Mouse (Mus musculus): ENCODE measurements around the gene Rab4a. TPM values are rescaled to one million over a fixed set of nuclear protein-coding genes. Genes with fewer than 3 reads are reported as not detected.
A peak's percentile ranks its signal among the peaks of the same experiment; 100 is the strongest.

Gene Rab4a
- 33.2 and 36.2 TPM in 2 replicates for polyA plus RNA-seq (2015; fragmentation: Nextera tagmentation; extraction: Ambion mirVana)

DNA sequence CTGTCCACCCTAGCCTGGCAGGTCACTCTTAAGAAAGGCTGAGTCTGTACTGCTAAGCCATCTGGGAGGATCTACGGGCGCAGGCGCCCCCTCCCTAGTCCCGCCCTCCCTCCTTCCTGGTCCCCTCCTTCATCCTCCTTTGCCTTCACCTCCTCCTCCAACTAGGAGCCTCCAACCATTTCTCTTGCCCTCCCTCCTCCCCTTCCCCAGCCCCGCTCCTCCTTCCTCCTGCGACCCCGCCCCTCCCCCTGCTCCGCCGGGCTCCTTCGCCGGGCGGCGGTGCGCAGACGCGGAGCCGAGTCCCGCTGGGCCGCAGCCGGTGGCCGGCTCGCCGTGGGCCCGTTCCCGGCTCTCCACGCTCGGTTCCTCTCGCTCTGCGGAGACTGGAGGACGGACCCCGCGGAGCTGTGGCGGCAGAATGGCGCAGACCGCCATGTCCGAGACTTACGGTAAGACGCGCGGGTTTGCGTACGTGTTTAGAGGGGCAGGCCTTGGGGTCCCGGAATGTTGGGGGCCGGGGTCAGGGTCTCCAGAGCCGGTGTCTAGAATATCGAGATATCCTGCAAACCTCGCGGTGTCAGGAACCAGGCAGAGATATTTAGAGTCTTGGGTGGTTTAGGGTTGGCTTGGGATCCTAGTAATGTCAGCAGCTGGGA, at the start of gene Rab4a:
Rab4a (plus strand) TSS at position 268 of the 656 bp plus-strand sequence.
- H3K4me2 ChIP-seq, result peak within 1 kb of the TSS; percentile 91
- peaks cover 27% of the 10 kb centered on the region for H3K4me1 ChIP-seq
- H3K4me3 ChIP-seq, result peak within 1 kb of the TSS; percentile 84
- peak within 1 kb of the TSS; percentile 96 for H3K9ac ChIP-seq
- no peaks in the 10 kb centered on the region for H3K27me3 ChIP-seq (replicated peaks)
- peak; percentile 71 for ATAC-seq (ENCODE audit: extremely low read depth, insufficient number of reproducible peaks, low FRiP score, low TSS enrichment)
- H3K27ac ChIP-seq (replicated peaks), result peak within 1 kb of the TSS; percentile 71
- WGBS, result under 1% methylated on average over 45 of the region's 48 CpGs
- H3K9me3 ChIP-seq, result no peaks in the 10 kb centered on the region
- H3K36me3 ChIP-seq, result no peaks in the 10 kb centered on the region

DNA sequence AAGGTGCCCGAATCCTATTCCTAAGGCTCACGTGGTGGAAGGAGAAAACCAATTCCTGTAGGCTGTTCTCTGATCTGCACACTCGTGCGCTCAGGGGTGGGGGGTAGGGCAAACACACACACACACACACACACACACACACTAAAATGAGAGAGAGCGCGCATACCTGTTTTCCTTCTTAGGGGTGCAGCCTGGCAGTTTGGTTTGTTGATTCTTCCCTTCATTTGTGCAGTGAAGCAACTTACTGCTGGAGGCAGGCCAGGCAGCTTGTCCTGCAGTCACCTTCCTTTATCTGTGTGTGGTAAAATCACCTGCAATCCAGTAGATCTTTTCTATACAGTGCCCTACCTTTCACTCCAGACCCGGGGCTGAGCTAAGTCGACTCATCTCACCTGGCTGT, 48.9 kb upstream of the Rab4a start:
- Histone ChIP-seq H3K36me3 (no peaks in the 10 kb centered on the region), H3K9ac (no peak overlapping the region), H3K27me3 (replicated peaks) (no peaks in the 10 kb centered on the region), H3K4me3 (no peak overlapping the region), H3K27ac (replicated peaks) (no peak overlapping the region), H3K4me1 (peaks cover 51% of the 10 kb centered on the region), H3K9me3 (no peaks in the 10 kb centered on the region), H3K4me2 (no peak overlapping the region)
- 74% methylated on average over 8 of the region's 8 CpGs for WGBS
- ATAC-seq (ENCODE audit: extremely low read depth, insufficient number of reproducible peaks, low FRiP score, low TSS enrichment), result no peak

DNA sequence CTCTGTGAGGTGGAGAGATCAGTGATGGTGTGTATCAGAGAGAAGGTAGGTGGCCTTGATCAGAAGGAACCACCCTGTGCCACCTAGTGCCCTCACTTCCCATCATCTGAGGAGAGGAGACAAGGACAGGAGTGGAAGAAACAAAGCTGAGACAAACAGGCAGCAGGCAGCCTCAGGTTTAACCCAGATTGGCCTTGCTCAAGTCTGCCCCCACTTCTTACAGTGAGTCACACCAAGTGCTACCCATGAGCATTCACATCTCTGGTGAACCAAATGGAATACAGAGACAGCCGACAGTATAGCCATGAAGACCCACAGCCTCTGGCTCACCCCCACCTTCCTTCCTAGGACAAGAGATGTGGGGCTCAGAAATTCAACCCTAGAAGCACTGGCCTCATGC, 46.9 kb upstream of the Rab4a start:
- no peak for ATAC-seq (ENCODE audit: extremely low read depth, insufficient number of reproducible peaks, low FRiP score, low TSS enrichment)
- Histone ChIP-seq H3K27me3 (replicated peaks) (no peaks in the 10 kb centered on the region), H3K9me3 (no peaks in the 10 kb centered on the region), H3K4me1 (peaks cover 51% of the 10 kb centered on the region), H3K27ac (replicated peaks) (no peak overlapping the region), H3K4me2 (no peak overlapping the region), H3K36me3 (no peaks in the 10 kb centered on the region), H3K9ac (no peak overlapping the region), H3K4me3 (no peak overlapping the region)
- 60% methylated on average over 1 of the region's 1 CpGs for WGBS

DNA sequence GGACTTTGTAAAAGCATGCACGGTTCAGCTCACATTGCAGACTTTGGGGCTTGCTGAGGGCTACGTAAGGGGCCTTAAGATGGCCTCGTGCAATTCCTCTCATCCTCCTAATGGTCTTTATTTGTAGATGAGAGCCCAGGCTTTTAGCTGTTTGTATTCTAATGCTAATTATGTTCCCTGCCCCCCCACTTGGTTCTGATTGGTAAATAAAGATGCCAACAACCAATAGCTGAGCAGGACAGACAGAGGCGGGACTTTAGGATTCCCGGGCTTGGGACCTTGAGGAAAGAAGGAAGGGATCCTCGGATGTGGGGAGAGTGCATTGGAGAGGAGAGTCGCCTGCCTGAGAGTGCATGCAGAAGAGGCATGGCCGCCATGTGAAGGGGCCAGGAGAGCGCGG, 45.9 kb upstream of the Rab4a start:
- no peak for ATAC-seq (ENCODE audit: extremely low read depth, insufficient number of reproducible peaks, low FRiP score, low TSS enrichment)
- peaks cover 49% of the 10 kb centered on the region for H3K4me1 ChIP-seq
- 0 out of 2 replicates have a peak overlapping the region, but pooled peaks have one; percentile 37 for H3K9ac ChIP-seq
- H3K4me3 ChIP-seq, result peak overlapping the region; percentile 22; the same call in 1 of the 2 replicates
- no peaks in the 10 kb centered on the region for H3K36me3 ChIP-seq
- no peak overlapping the region for H3K27ac ChIP-seq (replicated peaks)
- H3K4me2 ChIP-seq, result peak overlapping the region; percentile 56
- WGBS, result 15% methylated on average over 10 of the region's 10 CpGs
- no peaks in the 10 kb centered on the region for H3K9me3 ChIP-seq
- 0 out of 2 replicates have a peak, but pooled peaks cover 5% of the 10 kb centered on the region for H3K27me3 ChIP-seq (replicated peaks)

DNA sequence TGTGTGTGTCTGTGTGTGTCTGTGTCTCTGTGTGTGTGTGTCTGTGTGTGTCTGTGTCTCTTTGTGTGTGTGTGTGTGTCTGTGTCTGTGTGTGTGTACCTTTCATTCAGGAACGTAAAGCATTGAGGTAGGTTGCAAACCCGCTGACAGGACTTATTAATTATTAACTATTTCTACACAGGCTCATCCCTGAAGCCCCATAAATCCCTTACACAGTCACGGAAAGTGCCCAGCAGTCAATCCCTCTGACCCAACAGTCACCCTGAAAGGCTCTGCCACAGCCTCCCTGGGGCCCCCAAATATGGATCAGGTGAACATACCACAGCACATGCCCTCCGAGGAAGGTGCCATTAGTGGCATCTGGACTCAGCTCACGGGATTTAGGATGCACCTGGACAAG, 45.2 kb upstream of the Rab4a start:
- Histone ChIP-seq H3K9ac (peak overlapping the region; percentile 37), H3K4me3 (no peak overlapping the region), H3K27me3 (replicated peaks) (peaks cover 5% of the 10 kb centered on the region; the same call in 1 of the 2 replicates), H3K4me1 (peaks cover 49% of the 10 kb centered on the region), H3K9me3 (no peaks in the 10 kb centered on the region), H3K4me2 (peak overlapping the region; percentile 56), H3K27ac (replicated peaks) (peak overlapping the region; percentile 78), H3K36me3 (no peaks in the 10 kb centered on the region)
- no peak for ATAC-seq (ENCODE audit: extremely low read depth, insufficient number of reproducible peaks, low FRiP score, low TSS enrichment)
- WGBS, result 69% methylated on average over 5 of the region's 5 CpGs

DNA sequence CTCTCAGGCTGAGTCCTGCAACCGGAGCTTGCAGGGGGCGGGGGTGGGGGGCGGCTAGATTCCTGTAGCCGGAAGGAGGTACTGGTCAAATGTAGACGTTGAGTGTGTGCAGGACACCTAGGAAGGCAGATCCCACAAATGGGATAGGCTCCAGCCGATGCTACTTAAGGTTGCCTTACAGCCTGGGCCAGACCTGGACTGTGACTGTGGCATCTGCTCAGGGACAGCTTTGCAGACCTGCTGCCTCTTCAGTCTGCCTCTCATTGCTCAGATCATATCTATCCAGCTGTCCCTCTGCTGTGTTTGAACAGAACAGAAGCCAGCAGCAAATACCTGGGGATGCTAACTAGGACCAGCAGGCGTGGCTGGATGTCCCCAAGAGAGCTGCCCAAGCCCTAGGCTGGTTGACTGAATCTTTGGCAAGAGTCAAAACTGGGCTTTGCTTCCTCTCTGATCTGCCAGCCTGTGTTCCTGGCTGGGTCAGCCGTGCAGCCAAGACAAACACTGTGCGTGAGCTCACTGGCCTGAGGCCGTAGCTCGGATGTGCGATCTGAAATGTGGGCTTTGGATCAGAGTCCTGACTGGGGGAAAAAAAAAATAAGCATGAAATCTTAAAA, 44.4 kb upstream of the Rab4a start:
- ATAC-seq (ENCODE audit: extremely low read depth, insufficient number of reproducible peaks, low FRiP score, low TSS enrichment), result 0 out of 2 replicates have a peak, but pooled peaks have one; percentile 13
- H3K27ac ChIP-seq (replicated peaks), result peak overlapping the region; percentile 78
- WGBS, result 33% methylated on average over 12 of the region's 12 CpGs

DNA sequence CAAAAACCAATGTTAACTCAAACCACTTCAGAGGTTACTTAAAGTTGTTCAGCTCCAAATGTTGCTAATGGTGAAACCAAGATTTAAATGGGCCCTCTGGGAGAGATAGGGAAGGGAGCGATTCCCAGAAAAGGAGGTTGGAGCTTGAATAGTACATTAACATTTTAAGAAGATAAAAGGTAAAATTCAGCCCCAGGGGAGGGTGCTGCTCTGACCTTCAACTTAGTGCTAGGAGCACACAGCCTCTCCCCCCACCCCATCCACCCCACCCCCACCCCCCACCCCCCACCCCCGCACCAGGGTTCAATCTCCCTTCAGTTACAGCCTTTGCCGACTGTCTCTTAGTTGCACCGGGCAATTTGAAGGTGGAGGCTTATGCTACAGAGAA, 43.9 kb upstream of the Rab4a start:
- no peak for ATAC-seq (ENCODE audit: extremely low read depth, insufficient number of reproducible peaks, low FRiP score, low TSS enrichment)
- Histone ChIP-seq H3K4me1 (peaks cover 49% of the 10 kb centered on the region), H3K36me3 (no peaks in the 10 kb centered on the region), H3K4me2 (no peak overlapping the region), H3K27ac (replicated peaks) (peak overlapping the region; percentile 78), H3K27me3 (replicated peaks) (peaks cover 5% of the 10 kb centered on the region; the same call in 1 of the 2 replicates), H3K4me3 (no peak overlapping the region), H3K9ac (no peak overlapping the region), H3K9me3 (no peaks in the 10 kb centered on the region)
- WGBS, result 31% methylated on average over 4 of the region's 4 CpGs

More for the DNA sequence above, 44.4 kb upstream of the Rab4a start:
- H3K4me3 ChIP-seq, result no peak overlapping the region
- H3K4me2 ChIP-seq, result 0 out of 2 replicates have a peak overlapping the region, but pooled peaks have one; percentile 14
- H3K36me3 ChIP-seq, result no peaks in the 10 kb centered on the region
- H3K9me3 ChIP-seq, result no peaks in the 10 kb centered on the region
- no peak overlapping the region for H3K9ac ChIP-seq
- H3K4me1 ChIP-seq, result peaks cover 49% of the 10 kb centered on the region
- H3K27me3 ChIP-seq (replicated peaks), result peaks cover 5% of the 10 kb centered on the region; the same call in 1 of the 2 replicates

DNA sequence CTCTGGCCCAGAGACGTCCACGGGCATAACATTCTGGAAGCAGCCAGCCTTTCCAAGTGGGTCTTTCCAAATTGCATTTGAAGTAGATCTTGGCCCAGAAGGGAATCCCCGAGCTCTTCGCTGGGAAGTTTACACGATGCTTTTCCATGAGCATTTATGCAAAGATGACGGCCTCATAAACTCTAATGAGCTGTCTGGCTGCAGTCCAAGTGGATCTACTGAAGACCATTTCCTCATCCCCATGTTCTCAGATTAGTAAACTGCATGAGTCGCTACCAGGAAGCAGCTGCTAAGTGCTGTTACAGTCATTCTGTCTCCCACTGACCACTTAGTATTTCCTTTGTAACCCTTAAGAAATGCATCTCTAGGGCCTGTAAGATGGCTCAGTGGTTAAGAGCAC, 42.4 kb upstream of the Rab4a start:
- no peak overlapping the region for H3K9ac ChIP-seq
- H3K27me3 ChIP-seq (replicated peaks), result peaks cover 11% of the 10 kb centered on the region; the same call in 1 of the 2 replicates
- H3K9me3 ChIP-seq, result no peaks in the 10 kb centered on the region
- 48% methylated on average over 7 of the region's 7 CpGs for WGBS
- H3K36me3 ChIP-seq, result no peaks in the 10 kb centered on the region
- H3K27ac ChIP-seq (replicated peaks), result peak overlapping the region; percentile 78
- H3K4me2 ChIP-seq, result no peak overlapping the region
- ATAC-seq (ENCODE audit: extremely low read depth, insufficient number of reproducible peaks, low FRiP score, low TSS enrichment), result no peak
- peaks cover 58% of the 10 kb centered on the region for H3K4me1 ChIP-seq
- no peak overlapping the region for H3K4me3 ChIP-seq

DNA sequence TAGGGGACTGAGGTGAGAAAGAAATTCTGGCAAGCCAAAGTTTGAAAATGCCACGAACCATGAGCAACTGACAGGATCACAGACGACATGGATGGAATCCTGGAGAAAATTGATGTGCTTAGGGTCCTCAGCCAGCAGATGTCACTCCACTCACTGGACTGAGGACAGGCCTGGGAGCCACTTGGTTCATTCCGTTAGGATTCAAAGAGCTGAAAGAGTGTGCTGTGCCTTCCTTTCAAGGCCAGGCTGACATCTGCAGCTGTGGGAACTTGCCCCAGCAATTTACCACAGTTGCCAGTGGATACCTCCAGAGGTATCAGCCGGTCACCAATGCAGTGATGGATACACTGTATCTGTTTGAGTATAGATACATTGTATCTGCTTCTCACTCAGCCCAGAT, 41.1 kb upstream of the Rab4a start:
- WGBS, result 32% methylated on average over 4 of the region's 4 CpGs

DNA sequence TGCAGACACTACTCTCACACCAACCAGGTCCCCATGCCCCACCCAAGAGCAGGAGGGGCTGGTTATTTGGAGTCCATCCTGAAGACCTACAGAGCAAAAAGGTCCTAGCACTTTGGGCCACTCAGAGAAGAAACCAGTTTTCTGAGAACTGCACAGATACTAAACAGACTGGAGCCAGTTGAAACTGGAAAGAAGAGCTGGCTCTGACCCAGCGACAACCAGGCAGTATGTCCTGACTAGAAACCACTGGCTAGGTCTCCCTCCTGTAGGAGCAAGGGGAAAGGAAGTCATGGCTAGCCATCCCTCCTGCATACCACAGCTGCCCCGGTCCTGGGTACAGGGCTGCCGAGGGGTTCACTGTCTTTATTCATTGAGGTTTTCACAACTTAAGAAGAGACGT, 39.3 kb upstream of the Rab4a start:
- WGBS, result 68% methylated on average over 4 of the region's 4 CpGs
- Histone ChIP-seq H3K36me3 (no peaks in the 10 kb centered on the region), H3K9ac (no peak overlapping the region), H3K27me3 (replicated peaks) (peaks cover 14% of the 10 kb centered on the region; the same call in 1 of the 2 replicates), H3K9me3 (no peaks in the 10 kb centered on the region), H3K27ac (replicated peaks) (no peak overlapping the region), H3K4me2 (no peak overlapping the region), H3K4me3 (no peak overlapping the region), H3K4me1 (peaks cover 37% of the 10 kb centered on the region)
- ATAC-seq (ENCODE audit: extremely low read depth, insufficient number of reproducible peaks, low FRiP score, low TSS enrichment), result no peak

More for the DNA sequence above, 41.1 kb upstream of the Rab4a start:
- no peaks in the 10 kb centered on the region for H3K9me3 ChIP-seq
- peaks cover 14% of the 10 kb centered on the region; the same call in 1 of the 2 replicates for H3K27me3 ChIP-seq (replicated peaks)
- H3K4me1 ChIP-seq, result peaks cover 56% of the 10 kb centered on the region
- no peak overlapping the region for H3K27ac ChIP-seq (replicated peaks)
- no peaks in the 10 kb centered on the region for H3K36me3 ChIP-seq
- no peak overlapping the region for H3K4me2 ChIP-seq
- no peak overlapping the region for H3K4me3 ChIP-seq
- no peak overlapping the region for H3K9ac ChIP-seq
- no peak for ATAC-seq (ENCODE audit: extremely low read depth, insufficient number of reproducible peaks, low FRiP score, low TSS enrichment)

DNA sequence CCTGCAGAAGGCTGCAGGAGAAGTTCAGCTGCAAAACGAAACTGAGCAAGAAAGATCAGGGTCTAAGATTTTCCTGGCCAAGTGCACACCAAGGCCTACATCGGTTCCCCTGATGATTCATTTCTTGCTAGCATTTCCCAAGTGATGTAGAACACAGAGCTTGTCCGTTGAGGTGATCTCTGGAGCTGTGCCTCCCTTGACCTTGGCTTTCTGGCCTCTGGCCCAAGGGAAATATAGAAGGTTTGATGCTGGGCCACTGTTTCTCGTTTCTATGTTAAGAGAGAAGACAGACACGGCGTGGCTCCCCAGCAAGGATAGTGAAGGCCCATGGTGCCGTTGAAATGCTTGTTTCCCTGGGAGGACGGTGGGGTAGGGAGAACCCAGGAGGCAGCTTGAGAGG, 37.9 kb upstream of the Rab4a start:
- H3K4me3 ChIP-seq, result no peak overlapping the region
- peaks cover 14% of the 10 kb centered on the region; the same call in 1 of the 2 replicates for H3K27me3 ChIP-seq (replicated peaks)
- no peaks in the 10 kb centered on the region for H3K9me3 ChIP-seq
- H3K36me3 ChIP-seq, result no peaks in the 10 kb centered on the region
- no peak overlapping the region for H3K27ac ChIP-seq (replicated peaks)
- ATAC-seq (ENCODE audit: extremely low read depth, insufficient number of reproducible peaks, low FRiP score, low TSS enrichment), result no peak
- WGBS, result 65% methylated on average over 8 of the region's 8 CpGs
- no peak overlapping the region for H3K4me2 ChIP-seq
- H3K4me1 ChIP-seq, result peaks cover 26% of the 10 kb centered on the region
- H3K9ac ChIP-seq, result no peak overlapping the region
